Mouse (Mus musculus) thymus, postnatal 14 days (tissue): ENCODE results near the gene Slc35b2.

Experiments used
- DNase-seq: peaks from one replicate; pipeline ENCODE4 v3.0.0; 2021

Gene Slc35b2

DNA sequence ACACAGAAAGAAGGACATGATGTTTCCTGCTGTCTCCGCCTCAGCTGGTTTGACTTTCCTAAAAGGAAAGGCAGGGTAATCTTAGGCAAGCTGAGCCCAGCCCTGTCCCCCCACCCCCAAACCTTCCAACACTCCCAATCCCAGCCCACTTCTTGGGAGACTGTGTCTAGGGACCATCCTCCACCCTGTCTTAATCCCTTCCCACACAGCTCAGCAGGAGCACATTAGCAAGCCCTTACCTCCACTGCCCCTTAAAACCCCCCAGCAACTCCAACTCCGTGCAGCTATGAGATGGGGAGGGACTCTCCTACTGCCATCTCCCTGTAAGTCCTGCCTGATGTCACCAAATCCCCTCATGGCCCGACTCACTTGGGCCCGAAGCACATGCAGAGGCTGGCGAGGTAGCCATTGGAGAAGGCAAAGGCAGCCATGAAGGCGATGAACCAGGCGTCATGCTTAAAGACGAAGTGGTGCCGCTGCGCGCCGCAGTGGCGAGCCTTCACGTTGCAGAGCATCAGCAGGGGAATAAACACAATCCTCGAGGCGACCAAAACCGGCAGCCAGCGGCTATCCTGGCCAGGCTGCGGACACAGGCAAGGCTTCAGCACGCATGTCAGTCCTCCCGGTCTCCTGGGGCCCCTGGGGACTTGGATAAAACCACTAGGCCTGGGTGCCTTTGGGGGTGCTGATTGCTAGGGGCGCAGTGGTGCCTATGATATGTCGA is 22.2 kb downstream of the Slc35b2 start:
- no peak for DNase-seq

DNA sequence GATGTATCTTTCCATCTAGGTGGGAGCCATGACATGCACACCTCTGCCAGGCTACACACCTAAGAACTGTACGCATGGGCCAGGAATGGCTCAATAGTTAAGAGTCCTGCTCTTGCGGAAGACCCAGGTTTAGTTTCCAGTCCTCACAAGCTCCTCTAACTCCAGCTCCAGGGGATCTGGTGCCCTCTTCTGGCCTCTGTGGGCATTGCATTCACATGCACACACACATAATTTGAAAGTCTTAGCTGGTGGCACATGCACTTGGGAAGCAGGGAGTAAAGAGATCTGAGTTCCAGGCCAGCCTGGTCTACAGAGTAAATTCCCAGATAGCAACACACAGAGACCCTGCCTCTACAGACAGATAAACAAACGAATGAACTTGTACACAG is 22.8 kb downstream of the Slc35b2 start:
- DNase-seq, result peak; percentile 47

DNA sequence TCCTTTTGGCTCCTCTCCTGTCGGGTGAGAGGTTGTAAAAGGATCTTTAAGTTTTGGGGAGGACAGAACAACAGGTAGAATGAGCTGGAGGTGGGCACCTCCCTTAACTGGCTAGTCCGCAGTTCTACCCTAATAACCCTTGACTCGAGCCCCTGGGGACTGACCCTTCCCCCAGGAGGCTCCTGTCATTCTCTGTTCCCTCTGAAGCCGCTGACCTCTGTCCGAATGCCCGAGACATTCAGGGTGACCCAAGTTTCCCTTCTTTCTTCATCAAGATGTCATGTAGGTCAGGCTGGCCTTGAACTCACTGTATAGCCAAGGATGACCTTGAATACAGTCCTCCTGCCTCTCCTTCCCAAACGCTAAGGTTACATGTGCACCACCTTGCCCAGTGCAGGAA is 24.7 kb downstream of the Slc35b2 start:
- DNase-seq, result no peak

DNA sequence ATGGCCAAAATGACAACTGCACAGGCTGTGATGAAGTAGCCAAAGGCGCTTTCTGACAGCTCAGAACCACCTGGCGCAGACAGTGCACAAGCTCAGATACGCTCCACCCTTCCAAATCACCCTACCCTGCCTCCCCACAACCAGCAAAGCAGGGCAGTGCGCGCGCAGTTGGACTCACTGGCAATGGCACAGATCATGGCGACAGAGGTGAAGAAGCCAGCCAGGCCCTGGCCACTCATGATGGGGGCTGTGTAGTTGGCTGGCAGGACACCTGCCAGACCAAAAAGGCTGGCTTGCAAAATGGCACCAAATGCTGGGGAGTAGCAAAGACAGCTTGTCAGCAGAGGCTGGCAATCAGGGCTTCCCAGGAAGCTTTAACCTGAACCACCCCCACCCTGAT is 25.6 kb downstream of the Slc35b2 start:
- no peak for DNase-seq

DNA sequence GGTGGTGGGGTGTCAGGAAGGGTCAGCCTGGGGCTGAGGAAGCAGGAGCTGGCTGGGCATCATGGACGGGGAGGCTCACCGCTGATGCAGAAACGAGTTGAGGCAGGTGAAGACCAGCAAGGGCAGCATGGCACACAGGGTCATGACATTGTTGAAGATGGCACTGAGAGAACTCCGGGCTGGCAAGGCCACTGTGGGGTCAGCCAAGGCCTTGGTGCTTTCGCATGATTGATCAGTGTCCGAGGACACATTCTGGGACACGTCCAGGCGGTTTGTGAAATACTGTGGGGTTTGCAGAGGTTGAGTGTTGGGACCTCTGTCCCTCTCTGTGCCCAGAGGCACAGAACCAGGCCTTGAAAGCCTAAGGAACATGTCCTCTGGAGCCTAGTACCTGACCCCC is 26.2 kb downstream of the Slc35b2 start:
- DNase-seq, result no peak

DNA sequence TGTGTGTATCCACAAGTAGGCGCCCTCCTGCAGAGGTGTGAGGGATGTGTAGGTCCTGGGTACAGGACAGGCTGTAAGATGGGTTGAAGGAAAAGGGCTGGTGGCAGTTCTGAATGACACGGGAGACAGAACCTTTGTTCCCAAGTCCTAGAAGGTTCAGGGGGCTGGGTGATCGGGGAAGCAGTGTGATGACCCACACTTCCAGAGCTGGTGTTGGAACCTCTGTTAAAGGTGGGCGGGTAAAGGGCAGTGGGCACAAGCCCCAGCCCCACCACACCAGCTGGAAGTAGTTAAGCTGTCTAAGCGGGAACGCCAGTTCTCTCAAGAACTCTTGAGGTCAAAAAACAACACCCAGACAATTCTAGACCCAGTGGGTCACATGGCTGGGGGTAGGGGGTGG is 26.7 kb downstream of the Slc35b2 start:
- DNase-seq, result no peak

DNA sequence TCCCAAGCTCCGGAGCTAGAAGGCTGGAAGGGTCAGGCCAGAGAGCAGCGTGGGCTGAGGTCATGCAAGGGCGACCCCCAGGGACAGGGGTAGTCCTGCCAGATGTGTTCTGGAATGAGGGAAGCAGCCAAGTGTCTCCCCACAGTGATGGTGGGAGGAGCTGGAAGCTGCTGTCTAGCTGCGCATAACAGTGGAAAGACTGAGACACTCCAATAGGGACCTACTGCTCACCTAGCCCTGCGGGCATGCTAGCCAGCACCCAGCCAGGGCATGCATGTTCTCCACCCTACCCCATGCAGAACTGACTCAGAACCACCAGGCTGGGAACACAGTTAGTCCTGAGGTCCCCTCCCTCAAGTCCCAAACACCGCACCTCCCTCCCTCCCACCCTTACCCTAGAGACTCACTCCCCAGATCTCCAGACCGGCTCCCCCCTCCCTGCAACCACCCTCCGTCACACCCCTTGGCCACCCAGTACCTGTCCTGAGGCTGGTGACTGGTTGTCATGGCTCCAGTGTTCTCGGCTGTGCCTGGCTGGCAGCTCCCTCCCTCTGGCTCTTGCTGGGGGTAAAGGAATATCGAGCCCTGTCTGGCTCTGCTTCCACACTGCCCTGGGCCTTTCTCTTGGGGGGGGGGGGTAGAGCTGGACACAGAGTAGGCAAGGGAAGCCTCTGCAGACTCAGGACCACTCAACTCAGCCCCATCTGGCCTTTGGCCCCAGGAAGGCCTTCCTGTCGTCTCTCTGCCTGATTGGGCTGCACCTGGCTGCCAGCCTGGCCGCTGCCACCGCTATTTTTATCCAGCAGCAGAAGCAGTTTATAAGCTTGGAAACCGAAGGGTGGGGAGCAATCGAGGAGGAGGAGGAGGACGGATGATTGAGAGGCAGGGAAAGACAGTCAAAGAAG is 28.3 kb downstream of the Slc35b2 start:
- peak; percentile 33 for DNase-seq

DNA sequence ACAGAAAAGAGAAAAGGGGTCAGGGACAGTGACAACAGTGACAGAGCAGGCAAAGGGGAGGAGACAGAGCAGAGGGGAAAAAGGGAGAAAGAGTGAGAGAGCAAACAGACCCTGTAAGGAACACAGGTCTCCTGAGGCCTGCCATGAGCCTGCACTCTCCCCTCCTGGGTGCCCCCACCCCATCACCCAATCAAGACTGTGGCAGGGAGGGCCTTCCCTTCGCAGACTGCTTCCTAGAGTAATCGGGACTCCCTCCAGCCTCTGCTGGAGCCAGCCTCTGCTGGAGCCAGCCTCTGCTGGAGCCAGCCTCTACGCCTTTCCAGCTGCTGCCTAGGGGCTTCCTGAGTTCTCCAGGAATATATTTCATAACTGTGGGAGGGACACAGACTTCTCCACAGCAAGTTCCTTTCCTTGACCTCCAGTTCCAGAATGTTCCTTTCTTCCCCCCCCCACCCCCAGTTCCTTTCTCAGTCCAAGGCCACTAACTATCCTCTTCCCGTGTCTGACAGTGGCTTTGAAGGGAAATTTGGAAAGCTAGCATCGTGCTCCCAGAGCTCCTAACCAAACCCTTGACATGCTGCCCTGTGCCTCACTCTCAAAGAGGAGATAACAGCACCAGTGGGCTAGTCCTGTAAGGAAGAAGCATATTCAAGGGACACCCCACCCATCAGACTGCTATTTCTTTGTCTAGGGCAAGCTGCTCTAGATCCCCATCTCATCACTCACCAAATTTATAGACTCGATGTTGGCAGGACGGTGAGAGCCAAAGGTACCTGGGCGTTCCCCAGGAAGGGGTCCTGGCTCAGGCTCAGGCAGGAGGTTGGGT is 29.1 kb downstream of the Slc35b2 start:
- no peak for DNase-seq

DNA sequence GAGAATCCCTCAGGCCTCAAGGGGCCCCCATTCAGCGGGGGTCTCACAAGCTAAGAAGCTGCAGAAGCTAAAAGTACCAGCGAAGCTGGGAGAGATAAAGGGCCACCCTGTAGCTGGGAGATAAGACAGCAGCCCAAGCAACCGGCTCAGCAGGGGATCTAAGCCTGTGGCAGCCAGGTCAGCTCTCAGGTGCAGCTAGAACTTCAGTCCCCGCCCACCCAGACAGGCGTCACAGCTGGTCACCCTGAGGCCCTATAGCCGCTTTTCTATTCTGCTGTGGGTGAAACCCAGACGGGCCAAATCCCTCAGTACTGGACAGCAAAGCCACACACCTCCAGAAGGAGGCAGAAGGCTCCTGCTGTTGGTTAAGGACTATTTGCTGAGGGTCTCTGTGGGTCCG is 29.8 kb downstream of the Slc35b2 start:
- DNase-seq, result no peak

DNA sequence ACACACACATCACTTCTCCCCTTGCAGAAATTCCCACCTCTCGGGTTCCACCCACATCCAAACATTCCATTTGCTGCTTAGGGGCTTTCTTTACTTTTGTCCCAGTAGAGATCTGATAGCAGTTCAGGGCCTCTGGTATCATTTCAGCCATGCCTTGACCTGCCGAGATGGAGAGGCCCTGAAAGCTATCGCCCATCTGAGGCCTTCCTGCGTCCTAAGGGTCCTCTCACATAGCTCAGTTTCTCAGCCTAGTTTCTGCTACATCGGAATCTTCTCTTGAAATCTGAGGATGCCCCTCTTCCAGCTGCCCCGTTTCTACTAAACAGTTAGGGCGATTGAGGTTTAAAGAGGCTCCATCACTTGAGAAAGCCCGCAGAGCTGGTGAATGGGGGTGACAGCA is 30.5 kb downstream of the Slc35b2 start:
- DNase-seq, result no peak

DNA sequence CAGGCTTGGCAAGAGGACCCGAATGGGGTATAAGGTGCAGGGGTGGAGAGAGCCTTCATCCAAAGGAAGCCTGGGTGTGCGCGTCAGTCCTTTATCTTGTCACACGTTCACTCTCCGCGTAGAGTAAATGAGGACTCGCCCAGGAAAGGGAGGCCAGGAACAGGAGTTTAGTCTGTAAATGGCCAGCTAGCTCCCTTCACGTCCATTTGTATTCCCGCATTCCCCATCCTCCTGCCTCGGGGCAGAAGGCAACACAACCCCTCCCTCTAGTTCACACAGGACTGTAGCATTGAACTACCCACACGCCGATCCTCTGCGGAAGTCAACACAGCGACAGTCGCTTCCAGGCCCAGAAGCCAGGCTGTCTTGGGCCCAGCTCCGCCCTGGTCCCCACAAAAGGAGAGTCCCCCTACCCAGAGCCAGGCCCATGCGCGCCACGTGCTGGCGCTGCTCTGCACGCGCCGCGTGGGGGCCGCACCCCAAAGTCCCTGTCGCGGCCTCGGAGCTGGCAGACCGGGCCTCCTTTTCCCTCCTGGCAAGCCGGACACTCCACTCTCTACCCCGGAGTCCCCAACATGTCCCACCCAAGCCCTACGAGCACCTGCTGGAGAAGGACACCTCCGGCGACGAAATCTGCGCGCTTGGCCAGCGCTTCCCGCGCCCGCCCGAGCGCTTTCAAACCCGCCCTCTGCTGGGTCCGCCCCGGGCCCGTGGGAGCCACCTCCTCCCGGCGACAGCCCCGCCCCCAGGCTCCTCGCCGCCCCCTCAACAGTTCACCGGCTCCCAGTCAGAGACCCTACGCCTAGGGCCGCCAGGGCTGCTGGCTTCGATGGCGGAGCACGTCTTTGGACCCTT is 31.4 kb downstream of the Slc35b2 start:
- peak; percentile 92 for DNase-seq

DNA sequence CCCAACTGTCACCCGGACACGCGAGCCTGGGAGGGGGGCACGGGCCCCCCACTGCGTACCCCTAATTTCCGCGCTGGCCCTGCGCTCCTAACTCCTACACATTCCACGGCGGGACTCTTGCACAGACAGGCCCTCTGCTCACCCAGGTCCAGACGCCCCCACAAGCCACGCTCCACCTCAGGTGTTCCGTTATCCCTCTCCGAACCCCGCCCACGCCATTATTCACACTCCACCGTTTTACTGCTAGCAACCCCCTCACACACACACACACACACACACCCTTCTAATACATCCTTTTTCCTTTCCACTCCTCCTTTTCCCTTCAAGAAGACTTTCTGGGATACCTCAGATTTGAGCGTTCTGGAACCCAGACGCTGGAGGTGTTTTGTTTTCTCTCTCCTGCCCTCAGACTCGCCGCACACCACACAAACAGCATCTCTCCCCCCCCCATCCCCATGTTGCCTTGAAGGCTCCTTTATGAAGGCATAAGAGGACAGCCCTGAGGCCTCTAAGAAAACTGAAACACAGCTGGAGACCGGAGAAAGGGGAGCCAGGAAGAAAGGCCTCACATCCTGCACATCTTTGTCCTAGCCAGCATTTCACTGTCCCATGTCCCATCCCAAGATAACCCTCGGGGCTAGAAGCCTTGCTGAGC is 32.2 kb downstream of the Slc35b2 start:
- DNase-seq, result no peak

DNA sequence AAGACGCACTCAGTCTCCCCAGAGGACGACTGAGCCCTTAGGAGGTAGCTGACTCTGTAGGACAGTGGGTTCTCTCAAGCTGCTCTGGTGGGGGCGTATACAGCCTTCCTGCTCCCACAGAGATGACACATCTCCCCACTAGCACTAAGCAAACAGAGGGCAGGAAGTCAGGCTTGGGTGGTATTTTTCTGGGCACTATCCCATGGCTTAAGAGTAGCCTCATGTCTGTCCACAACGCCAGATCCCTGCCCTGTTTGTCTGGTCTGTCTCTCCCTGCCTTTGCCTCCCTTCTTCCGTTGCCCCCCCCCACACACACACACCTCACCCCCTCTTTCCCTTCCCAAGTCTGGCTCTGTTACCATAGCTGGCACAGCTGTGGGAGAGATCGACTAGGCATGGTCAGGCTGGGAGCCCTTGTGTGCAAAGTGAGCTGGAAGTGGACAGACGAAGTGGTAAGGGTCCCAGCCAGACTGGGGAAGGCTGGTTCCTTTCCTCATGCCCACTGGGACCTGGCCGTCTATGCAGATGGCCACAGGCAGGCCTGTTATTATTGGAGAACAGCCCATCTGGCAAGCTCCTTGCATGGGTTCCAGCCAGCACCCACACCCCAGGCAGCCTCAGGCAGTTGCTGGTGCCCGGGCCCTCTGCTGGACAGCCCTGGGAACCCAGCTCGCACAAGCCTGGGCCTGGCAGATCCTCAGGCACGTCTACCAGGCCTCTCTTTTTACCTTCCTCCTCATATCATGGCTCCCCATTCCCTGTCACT is 33.1 kb downstream of the Slc35b2 start:
- peak; percentile 71 for DNase-seq

DNA sequence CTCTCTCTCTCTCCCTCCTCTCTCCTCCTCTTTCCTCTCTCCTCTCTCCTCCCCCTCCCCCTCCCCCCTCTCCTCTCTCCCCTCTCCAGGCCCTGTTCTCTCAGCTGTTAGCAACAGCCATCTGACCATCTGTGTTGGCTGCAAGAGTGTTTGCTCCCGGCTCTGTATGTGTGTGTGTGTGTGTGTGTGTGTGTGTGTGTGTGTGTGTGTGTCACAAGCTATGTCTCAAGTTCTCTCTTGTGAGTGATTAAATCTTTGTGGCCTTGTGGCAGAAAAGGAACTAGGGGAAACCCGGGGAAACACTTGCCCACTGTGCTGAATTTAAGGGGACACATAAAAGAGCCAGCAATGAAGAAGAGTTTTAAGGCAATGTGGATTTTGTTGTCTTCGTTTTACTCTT is 34.1 kb downstream of the Slc35b2 start:
- no peak for DNase-seq

DNA sequence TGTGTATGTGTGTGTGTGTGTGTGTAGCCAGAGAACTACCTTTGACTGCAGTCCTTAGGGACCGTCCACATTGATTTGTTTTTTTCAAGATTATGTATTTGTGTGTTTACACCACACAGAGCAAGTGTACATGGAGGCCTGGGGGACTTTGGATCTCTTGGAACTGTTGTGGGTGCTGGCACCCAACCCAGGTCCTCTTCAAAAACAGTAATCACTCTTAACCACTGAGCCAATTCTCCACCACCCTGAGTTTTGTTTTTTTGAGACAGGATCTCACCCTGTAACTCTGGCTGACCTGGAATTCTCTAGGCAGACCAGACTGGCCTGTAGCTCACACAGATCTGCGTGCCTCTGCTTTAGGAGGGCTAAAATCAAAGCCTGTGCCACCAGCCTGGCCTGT is 34.7 kb downstream of the Slc35b2 start:
- no peak for DNase-seq

DNA sequence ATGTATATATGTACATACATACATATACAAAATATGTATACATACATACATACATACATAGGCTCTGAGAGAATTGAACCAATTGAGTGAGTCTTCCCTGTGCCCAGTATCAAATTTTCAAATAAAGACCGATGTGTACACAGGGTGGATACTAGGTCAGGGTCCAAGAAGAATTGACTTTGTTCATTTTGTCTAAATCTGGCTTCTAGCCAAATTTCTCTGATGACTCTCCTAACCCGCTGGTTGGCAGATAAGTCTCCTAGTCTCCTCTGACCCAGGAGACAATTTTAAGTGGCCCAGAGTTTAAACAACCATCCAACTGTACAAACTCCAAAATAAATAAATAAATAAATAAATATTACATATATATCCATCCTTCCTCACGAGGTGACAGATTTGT is 35.2 kb downstream of the Slc35b2 start:
- DNase-seq, result no peak

DNA sequence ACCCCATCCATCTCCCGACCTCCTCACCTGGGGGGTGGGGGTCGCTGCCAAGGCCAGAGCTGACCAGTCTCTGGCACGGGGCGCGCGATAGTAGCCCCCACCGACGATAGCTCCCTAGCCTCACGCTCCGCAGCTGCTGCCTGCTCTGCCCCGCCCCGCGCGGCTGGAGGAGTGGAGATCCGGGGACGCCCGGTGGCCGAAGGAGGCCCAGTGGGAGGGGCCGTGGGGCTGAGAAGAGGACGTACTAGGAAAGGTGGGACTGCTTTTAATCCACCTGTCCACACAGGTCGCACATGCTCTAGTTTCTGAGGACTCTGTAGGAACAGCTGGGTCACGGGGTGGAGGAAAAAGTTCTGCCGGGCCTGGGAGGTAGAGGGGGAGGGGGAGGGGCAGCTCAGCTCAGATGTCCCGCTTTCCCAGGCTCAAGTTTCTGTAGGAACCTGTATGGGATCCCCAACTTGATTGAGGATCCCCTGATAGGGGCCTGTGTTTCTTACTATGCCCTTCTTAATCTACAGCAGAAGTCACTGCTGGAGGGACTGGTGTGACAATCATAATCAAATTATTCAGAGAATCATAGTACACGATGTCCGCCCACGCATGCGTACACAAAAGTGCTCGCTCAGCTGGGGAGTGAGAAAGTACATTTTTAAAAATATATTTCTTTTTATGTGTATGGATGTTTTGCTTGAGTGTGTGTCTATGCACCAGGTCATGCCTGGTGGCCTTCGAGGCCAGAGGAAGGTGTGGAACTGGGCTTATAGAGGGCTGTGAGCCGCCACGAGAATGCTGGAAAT is 36.0 kb downstream of the Slc35b2 start, which contains the start of gene Slc29a1:
TSS of gene Slc29a1 (minus strand) at position 161 of the 797 bp plus-strand sequence.
- DNase-seq, result peak; percentile 33

DNA sequence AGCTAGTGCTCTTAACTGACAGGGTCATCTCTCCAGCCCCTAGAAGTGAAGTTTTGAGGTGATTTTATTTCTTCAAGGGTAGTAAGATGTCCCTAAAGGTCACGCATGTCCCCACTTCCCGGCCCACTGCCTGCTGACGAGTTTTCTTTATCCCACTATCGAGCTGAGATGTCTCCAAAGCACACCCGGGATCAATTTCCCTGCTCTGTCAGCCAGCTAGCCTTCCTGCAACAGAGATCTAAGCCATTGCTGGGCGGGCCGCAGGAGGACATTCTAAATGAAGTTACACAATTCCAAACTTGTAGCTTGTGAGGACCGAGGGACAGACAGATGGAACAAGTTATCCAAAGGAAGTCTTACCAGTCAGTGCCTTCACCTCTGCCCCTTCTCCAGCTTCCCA is 36.6 kb downstream of the Slc35b2 start:
- no peak for DNase-seq

DNA sequence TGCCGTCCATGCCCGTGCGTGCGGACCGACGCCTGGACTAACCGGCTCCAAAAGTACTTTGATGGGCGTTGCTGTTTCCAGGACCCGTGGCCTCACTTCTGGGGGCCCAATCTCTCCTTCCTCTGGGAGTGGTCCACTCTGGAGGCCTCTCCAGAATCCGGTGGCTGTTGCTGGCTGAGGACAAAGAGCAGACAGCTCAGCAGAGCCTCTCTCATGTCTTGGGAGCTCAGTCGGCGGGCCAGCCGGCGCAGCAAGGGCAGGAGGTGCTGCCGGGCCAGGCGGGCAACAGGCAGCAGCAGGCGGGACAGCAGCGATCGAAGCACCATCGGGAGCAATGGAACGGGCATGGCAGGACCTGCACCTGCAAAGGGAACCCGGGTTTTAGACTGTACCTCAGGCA is 37.7 kb downstream of the Slc35b2 start:
- no peak for DNase-seq

DNA sequence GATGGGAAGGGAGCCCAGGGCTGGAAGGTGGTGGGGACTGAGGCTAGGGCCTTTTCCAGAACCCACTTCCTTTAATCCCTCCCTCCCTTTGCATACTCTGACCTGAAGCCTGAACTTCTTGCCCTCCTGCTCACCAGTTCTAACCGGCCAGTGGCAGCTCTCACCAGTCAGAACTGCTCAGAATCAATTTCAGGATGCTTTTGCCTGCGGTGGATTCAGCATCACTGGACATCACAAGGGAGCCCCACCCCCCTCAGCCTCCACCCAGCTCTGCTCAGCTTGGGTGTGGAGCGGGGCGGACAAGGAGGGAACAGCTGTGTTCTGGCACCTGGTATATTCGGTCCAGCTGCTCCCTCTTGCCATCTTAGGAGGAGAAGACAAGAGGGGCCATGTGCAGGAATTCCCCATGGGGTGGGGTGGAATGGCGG is 38.2 kb downstream of the Slc35b2 start, which contains the start of gene Mymx:
TSS of gene Mymx (minus strand) at position 226 of the 428 bp plus-strand sequence.
- DNase-seq, result no peak
